Mouse (Mus musculus) neutrophil, adult 59 days (primary cell): ENCODE results near the gene Urb2. TPM values are rescaled to one million over a fixed set of nuclear protein-coding genes. Genes with fewer than 3 reads are reported as not detected.

Experiments used
- total RNA-seq, 2 experiments: library from RNA; stranded (reverse); gene quantifications; 1 replicate in 1 of 2; 2 replicates in 1 of 2; pipeline ENCODE4 v1.2.4; 2023

Urb2 gene
- 1 to 10 TPM; 6.1 to 6.5 TPM for total RNA-seq

GRCm38 (mm10) chr8:124021237-124022227 lies at the start of gene Urb2, which contains the start of gene Taf5l:
Urb2 (plus strand) TSS chr8:124021508.
Taf5l (minus strand) TSS chr8:124021397.

GRCm38 (mm10) chr8:123982826-123983400 lies 38.4 kb upstream of the Urb2 start, which contains the start of gene Abcb10:
Abcb10 (minus strand) TSS chr8:123983122.

Other genes starting within 250 kb of the Urb2 start
- gene Rab4a, start 215.5 kb upstream of the Urb2 start, total RNA-seq, result under 1 TPM in 1 of 2 experiments, not detected in 1; 0.71 TPM
- 1 to 10 TPM; 5.4 to 5.8 TPM for gene Ccsap, start 161.3 kb upstream of the Urb2 start, total RNA-seq
- 1 to 10 TPM; 1.7 to 2.7 TPM for gene Acta1, start 126.8 kb upstream of the Urb2 start, total RNA-seq
- 10 to 100 TPM; 16.5 to 19.6 TPM for gene Nup133, start 72.2 kb upstream of the Urb2 start, total RNA-seq
- gene Abcb10, start 38.4 kb upstream of the Urb2 start, total RNA-seq, result 10 to 100 TPM; 10.3 to 19.7 TPM
- 10 to 100 TPM; 15.3 to 15.7 TPM for gene Taf5l, start 111 bp upstream of the Urb2 start, total RNA-seq
- gene Galnt2, start 209.9 kb downstream of the Urb2 start, total RNA-seq, result 10 to 100 TPM; 13.8 to 15.4 TPM